11 mouse cellular contexts compared by ENCODE assay signal in the genomic region with DNA sequence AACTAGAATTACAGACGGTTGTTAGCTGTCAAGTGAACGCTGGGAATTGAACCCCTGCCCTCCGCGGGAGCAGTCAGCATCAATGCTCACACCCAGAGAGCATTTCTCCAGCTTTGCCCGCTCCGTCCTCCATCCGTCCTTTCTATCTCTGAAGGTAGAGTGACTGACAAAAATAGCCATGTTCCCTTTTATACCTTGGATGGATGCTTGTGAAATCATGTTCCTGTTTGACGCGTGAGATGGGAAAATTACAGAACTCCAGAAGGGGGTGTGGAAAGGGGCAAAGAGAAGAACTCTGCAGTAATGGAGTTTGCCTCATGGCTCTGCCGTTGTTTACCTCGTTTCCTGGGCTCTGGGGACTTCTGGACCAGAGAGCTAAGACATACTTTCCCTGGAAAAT.
DNase-seq lines count a peak whose midpoint lies in the region; ATAC-seq lines count a peak whose summit lies in the region.
"Had no signal": no experiment of that assay in that cellular context is flagged by ENCODE, and none has a peak within 500 bp of the region (broad histone marks: within the 10 kb centered on the region; RNA-seq: fewer than 3 reads in every experiment).

No protein-coding gene starts in this region.

- H3K9ac ChIP-seq in kidney, embryonic 15.5 days = no peak overlapping the region
- H3K9ac ChIP-seq: forebrain, embryonic 13.5 days; liver, embryonic 15.5 days had no signal

- H3K27ac ChIP-seq in kidney, embryonic 15.5 days = peak overlapping the region; percentile 77
- 0 out of 2 replicates have a peak overlapping the region, but pooled peaks have one; percentile 19 for H3K27ac ChIP-seq in embryonic facial prominence, embryonic 10.5 days (replicated peaks)
- H3K27ac ChIP-seq: forebrain, embryonic 13.5 days; liver, embryonic 15.5 days had no signal

- no peaks in the 10 kb centered on the region for H3K27me3 ChIP-seq in kidney, embryonic 15.5 days
- H3K27me3 ChIP-seq in embryonic facial prominence, embryonic 10.5 days (replicated peaks; ENCODE audit: low read depth, poor library complexity, severe bottlenecking) = no peaks in the 10 kb centered on the region
- H3K27me3 ChIP-seq: forebrain, embryonic 13.5 days; liver, embryonic 15.5 days had no signal

- peak; percentile 23 to 76 for DNase-seq in adrenal gland, adult (ENCODE audit: inconsistent age in 2 of 2, low spot score in 1 of 2)
- no peak for DNase-seq in adrenal gland, adult 8-10 months
- no peak for DNase-seq in kidney, adult 18-20 months
- DNase-seq in embryonic facial prominence, embryonic 10.5 days (ENCODE audit: low spot score) = no peak
- DNase-seq in kidney, postnatal 14 days = peak; percentile 19
- DNase-seq in left cerebral cortex, adult 18-20 months (ENCODE audit: low spot score in 2 of 2) = no peak
- DNase-seq in urinary bladder, postnatal 14 days (ENCODE audit: low spot score) = no peak

- no peak overlapping the region for H3K4me3 ChIP-seq in kidney, embryonic 15.5 days (replicated peaks)
- H3K4me3 ChIP-seq in embryonic facial prominence, embryonic 10.5 days = no peak overlapping the region
- H3K4me3 ChIP-seq: forebrain, embryonic 13.5 days; liver, embryonic 15.5 days had no signal

- H3K36me3 ChIP-seq in kidney, embryonic 15.5 days = no peaks in the 10 kb centered on the region
- H3K36me3 ChIP-seq in embryonic facial prominence, embryonic 10.5 days (replicated peaks) = no peaks in the 10 kb centered on the region
- H3K36me3 ChIP-seq: G1E; liver, embryonic 15.5 days had no signal

- H3K4me1 ChIP-seq in kidney, embryonic 15.5 days = peaks cover 21% of the 10 kb centered on the region
- H3K4me1 ChIP-seq in embryonic facial prominence, embryonic 10.5 days = peaks cover 19% of the 10 kb centered on the region
- H3K4me1 ChIP-seq: liver, embryonic 15.5 days had no signal

- no peak for ATAC-seq in kidney, embryonic 15.5 days (replicated peaks; ENCODE audit: low FRiP score)
- ATAC-seq: forebrain, embryonic 13.5 days had no signal

- no peaks in the 10 kb centered on the region for H3K9me3 ChIP-seq in kidney, embryonic 15.5 days (replicated peaks)
- no peaks in the 10 kb centered on the region for H3K9me3 ChIP-seq in embryonic facial prominence, embryonic 10.5 days
- H3K9me3 ChIP-seq: forebrain, embryonic 13.5 days; G1E; liver, embryonic 15.5 days had no signal

- peak overlapping the region; percentile 30; the same call in 1 of the 2 replicates for H3K4me2 ChIP-seq in kidney, embryonic 15.5 days
- H3K4me2 ChIP-seq: forebrain, embryonic 13.5 days had no signal

- WGBS in kidney, embryonic 15.5 days = 79% methylated on average over 11 of the region's 11 CpGs
- 78% methylated on average over 11 of the region's 11 CpGs for WGBS in embryonic facial prominence, embryonic 10.5 days

Comparison
In these comparisons a context has a peak if more than half of its experiments do, and no peak if none do; other contexts are left out.
1. DNase-seq: peak in adrenal gland, adult (2 of 2) and kidney, postnatal 14 days (single experiment); none in adrenal gland, adult 8-10 months (single experiment), kidney, adult 18-20 months (single experiment), embryonic facial prominence, embryonic 10.5 days (single experiment), left cerebral cortex, adult 18-20 months (0 of 2) and urinary bladder, postnatal 14 days (single experiment).